Mouse (Mus musculus) kidney, adult 2 months (tissue): Measurements from ENCODE around the gene Chic2.

ENCODE experiments used
- CTCF ChIP-seq: fragments of 200-500 bp; conservative IDR thresholded peaks from 2 replicates; pipeline ENCODE4 v1.5.1; 2011; ENCODE audit warnings: low read depth, mild to moderate bottlenecking, control low read depth, low read length, moderate library complexity, mixed read lengths; ENCODE audit not compliant: insufficient read depth, insufficient read length
- POLR2A ChIP-seq: fragments of 200-500 bp; IDR thresholded peaks from one replicate; pipeline ENCODE4 v1.6.1; 2011; ENCODE audit warnings: low read depth, low read length, control low read depth

GRCm38 (mm10) chr5:75083591-75084392, 39.2 kb upstream of the Chic2 start:
- no peak for TF ChIP-seq POLR2A
- TF ChIP-seq CTCF, result no peak
